Mouse (Mus musculus): ENCODE results near the gene Phactr3.

Phactr3 gene

GRCm38 (mm10) chr2:178257986-178258555 is 139.3 kb downstream of the Phactr3 start:
- DNase-seq (ENCODE audit: low spot score) = no peak

DNA sequence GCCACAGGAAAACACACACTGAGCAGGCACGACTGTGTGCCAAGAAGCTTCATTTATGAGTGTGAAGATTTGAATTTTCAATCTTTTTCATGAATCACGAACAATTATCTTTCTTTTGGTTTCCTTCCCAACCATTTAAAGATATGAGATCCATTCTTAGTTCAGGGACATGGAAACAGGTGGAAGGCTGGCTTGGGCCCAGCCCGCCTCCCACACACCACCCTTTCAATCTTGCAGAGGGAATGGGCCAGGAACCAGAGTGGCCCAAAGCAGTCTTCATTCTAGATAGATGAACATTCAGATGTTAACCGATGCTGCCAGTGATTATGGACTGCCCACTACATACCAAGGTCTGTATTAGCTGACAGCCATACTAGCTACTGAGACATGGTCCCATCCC is 144.3 kb downstream of the Phactr3 start:
- no peak for DNase-seq (ENCODE audit: low spot score)

DNA sequence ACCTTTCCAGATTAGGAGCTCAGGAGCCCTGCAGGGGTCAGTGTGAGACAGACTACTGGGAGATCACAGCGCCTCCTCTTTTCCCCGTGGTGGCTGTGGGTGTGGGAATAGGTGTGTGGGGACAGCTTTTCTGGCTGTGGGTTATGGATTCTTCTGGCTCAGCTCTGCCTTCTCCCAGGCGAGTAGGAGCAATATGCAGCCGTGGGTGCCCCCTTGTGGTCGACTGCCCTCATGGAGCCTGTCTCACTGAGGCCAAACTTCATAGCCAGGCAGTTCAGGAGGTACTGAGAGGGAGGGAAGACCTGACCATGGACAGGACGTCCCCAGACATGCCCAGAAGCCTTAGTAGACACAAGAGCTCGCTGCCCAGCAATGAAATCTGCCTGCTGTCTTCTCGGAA is 145.6 kb downstream of the Phactr3 start:
- peak; percentile 94 for DNase-seq (ENCODE audit: low spot score)

GRCm38 (mm10) chr2:178265454-178265853 is 146.7 kb downstream of the Phactr3 start:
- DNase-seq (ENCODE audit: low spot score) = no peak

DNA sequence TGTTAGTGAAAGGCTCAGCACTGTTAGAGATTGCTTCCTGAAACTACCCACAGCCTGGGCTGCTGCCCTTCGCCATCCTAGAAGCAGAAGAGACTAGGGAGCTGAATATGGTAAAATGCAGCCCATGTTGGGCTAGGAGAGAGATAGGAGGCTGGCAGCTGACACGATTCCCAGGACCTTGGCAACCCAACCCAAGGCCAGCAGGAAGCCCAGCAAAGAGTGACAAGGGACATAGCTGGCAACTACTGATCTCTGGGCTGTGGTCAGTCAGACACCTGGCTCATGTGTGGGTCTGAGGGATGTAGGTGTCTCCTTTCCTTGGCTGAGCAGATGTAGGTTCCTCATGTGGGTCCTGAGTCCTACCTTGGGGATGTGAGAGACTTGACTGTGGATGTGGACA is 152.0 kb downstream of the Phactr3 start:
- no peak for DNase-seq (ENCODE audit: low spot score)

- DNase-seq (ENCODE audit: low spot score) = no peak
These were observed 153.6 kb downstream of the Phactr3 start for GRCm38 (mm10) chr2:178272350-178272749.

DNA sequence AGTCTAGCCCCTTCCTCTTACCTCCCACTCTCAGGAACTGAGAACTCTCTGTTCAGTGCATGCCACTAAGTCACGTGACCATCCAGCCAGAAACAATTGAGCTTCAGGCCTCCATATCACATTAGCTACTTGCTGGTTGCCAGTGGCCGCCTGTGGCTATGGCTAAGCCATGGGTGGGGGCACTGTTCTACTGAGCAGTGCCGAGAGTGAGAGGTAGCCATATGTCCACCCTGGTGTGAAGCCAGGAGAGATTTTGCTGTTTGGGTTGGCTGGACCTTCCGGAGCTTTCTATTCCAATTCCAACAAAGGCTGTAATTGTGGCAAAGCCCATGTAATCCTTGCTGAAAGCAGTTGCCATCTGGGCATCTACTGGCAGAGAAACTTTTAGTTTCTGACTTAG is 155.4 kb downstream of the Phactr3 start:
- no peak for DNase-seq (ENCODE audit: low spot score)

DNA sequence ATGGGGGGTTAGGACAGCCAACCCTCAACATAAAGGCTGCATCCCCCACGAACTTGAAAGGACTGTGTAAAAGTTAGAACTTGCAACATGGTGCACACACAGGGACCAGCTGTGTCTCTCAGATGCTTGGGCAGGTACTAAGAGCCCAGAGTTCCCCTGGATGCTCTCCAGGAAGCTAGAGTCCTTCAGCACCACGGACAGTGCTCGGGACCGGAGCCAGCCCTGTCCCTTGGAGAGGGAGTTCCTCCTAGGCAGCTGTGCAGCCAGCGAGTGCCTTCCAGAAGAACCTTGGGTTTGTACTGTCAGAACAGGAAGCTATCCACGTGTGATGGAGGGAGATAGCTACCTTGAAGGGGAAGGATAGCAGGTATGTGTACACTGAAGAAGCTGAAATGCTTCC is 158.4 kb downstream of the Phactr3 start:
- DNase-seq (ENCODE audit: low spot score) = no peak

- no peak for DNase-seq (ENCODE audit: low spot score)
These were observed 162.4 kb downstream of the Phactr3 start for GRCm38 (mm10) chr2:178281183-178281582.

- DNase-seq (ENCODE audit: low spot score) = peak; percentile 78
These were observed 168.5 kb downstream of the Phactr3 start for GRCm38 (mm10) chr2:178287285-178287684.

- DNase-seq (ENCODE audit: low spot score) = no peak
These were observed 169.9 kb downstream of the Phactr3 start for GRCm38 (mm10) chr2:178288666-178289065.

DNA sequence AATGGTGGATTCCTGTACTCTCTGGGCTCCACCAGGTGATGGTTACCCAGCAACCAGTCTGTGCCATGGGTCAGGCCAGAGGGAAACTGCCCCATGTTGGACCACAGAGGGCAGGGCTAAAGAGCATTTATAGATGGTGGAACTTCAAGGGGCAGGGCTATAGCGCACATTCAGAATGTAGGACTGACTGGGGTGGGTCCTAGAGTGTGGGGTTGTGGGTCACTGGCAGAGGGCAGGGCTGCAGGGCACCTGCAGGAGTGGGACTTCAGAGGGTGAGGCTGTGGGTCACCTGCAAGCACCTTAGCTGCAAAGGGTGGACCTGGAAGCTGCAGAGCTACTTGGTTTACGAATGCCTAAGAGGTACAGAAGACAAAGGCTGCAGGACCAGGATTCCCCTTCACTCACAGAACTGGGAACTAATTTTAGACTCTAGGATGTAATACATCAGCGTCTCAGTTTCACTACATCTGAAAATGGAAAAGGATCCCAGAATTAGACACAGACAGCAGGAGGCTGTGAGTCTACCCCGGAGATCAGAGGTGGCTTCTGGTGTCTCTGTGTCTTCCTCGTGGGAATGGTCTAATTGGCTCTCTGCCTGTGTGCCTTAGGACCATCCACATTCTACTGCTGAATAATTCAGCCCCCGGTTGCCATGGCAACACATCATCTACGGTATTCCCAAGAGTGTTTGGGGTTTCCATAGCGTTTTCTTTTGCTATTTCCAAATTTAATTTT is 184.8 kb downstream of the Phactr3 start:
- DNase-seq (ENCODE audit: low spot score) = peak; percentile 60

DNA sequence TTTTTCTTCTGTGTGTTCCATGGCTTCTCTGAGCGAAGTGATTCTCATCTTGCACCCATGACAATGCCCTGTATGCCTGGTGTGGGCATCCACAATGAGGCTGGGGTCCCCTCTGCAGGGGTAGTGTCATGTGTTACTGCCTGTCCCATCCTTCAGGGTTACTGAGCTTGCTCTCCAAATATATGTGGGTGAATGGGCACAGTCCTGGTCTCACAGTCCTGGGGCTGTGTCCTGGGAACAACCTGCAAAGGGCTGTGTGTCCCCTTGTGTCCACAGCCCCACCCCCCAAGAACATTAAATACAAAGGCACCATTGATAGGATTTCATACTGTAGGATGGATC is 185.4 kb downstream of the Phactr3 start:
- DNase-seq (ENCODE audit: low spot score) = no peak

DNA sequence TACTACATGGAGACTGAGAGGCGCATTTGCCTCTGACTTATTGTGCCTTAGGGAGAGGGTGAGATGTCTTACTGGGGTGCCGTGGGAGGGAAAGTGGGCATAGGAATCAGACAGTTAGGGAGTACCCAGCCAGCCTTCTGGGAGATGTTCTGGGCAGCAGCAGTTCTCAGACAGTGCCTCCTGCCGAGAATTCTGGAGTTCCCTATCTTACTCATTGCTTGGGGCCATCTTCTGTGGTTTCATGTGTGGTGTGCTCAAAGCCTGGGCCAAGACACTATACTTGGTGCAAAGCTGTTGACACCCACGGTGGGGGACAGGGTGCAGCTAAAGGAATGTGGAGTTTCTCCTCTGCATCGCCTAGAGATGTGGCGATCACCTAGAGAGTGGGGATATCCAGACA is 185.9 kb downstream of the Phactr3 start:
- no peak for DNase-seq (ENCODE audit: low spot score)

- no peak for DNase-seq (ENCODE audit: low spot score)
These were observed 194.8 kb downstream of the Phactr3 start for GRCm38 (mm10) chr2:178313539-178313938.

DNA sequence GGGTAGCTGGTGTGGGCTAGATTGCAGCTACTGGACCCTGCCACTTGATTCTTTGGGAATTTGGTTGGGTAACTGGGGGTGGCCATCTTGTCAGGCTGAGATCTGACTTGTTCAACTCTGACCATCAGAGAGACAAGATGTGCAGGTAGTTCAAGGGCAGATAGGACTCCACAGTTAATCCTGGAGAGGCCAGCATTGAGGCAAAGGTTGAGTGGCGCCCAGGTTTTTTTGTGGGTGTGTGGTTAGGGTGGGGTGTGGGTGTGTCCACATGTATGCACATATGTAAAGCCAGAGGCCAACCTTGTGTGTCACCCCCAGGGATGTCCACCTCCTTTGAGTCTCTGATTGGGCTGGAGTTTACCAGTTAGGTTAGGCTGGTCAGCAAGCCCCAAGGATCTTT is 197.5 kb downstream of the Phactr3 start:
- DNase-seq (ENCODE audit: low spot score) = no peak

DNA sequence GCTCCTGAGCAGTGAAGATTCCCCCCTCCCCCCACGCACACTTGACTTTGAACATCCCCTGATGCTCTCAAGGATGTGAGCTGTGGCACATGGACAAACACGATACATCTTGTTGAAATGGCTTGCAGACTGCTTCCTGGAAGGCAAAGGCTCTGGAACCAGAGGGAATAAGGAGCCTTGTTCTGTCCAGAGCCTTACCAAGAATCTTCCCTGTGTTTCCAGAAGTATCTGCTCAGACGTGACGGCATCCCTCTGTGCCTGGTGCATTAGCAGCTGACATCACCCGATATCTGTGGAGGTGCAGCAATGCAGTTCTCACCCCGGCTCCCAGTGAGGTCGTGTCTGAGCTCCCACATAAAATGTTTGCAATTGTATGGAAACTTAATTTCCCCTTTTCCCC is 201.0 kb downstream of the Phactr3 start:
- no peak for DNase-seq (ENCODE audit: low spot score)

GRCm38 (mm10) chr2:178321271-178321670 is 202.5 kb downstream of the Phactr3 start:
- DNase-seq (ENCODE audit: low spot score) = no peak

- DNase-seq (ENCODE audit: low spot score) = no peak
These were observed 205.6 kb downstream of the Phactr3 start for GRCm38 (mm10) chr2:178324410-178324809.

DNA sequence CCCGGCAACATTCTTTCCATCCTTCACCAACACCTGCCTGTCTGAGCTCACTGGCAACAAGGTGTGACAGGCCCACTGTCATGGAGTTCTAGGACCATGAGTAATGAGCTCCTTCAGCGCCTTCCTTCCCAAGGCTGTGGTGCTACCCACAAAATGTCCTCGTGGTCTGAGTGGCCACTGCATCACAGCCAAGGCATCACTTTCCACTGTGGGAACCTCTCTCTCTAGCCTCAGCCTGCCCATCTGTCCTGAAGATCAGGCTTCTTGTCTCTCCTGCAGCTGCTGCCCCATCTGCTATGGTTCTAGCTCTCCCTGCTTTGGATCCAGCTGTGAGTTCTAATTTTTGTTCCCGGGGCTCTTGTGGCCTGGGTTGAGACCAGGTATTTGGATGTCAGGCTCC is 206.0 kb downstream of the Phactr3 start:
- no peak for DNase-seq (ENCODE audit: low spot score)

DNA sequence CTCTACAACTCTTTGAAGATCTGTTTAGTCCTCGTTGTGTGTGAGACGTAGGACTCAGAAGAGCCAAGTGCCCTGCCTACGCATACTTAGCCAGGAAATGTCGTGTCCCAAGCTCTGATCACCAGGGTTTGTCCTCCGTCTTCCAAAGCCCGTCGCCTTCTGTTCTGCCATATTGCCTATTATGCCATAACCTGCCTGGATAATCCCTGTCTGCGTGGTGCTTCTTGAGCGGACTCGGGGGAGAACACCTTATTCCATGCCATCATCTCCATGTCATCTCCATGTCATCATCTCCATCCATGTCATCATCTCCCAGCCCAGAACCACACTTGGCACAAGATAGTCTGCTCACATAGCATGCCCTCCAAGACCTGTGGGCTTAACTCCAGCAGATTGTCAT is 207.3 kb downstream of the Phactr3 start:
- DNase-seq (ENCODE audit: low spot score) = no peak

DNA sequence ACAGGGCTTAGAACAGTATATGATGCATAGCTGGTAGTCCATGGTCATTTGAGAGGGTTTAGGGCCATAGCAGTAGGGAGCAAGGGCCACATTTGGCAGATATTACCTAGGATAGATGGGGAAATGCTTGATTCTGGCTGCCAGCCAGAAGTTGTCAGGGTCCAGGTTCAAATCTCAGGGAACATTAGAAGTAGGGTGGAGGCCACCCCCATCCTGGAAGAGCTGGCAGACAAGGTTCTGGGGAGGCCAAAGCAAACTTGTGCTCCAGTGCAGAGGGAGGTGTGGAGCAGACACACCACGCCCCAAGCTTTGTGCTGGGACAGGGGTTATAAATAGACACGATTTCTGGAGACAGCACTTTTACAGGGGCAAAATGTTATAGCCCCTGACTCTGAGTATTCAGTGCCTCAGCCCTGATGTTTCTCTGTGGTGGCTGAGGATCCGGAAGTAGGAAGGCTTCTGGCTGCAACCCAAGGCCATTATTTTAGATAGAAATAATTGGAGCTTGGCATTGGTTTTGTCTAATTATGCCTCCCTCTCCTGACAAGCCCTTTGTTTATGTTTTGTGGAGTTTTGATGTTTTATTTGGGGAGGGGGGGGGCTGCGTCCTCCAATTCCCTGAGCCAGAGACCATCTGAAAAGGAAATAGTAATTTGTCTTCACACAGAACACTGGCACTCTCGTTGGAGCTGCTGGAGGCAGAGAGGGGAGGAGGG is 208.1 kb downstream of the Phactr3 start:
- no peak for DNase-seq (ENCODE audit: low spot score)

- peak; percentile 82 for DNase-seq (ENCODE audit: low spot score)
These were observed 208.8 kb downstream of the Phactr3 start for GRCm38 (mm10) chr2:178327466-178328040.
